Mouse (Mus musculus) heart, adult 2 months (tissue): ENCODE results near the gene Tspan31.

Experiments
- CTCF ChIP-seq: fragments of 200-600 bp; IDR thresholded peaks from 2 replicates; pipeline ENCODE4 v1.8.1; 2022; ENCODE audit warnings: antibody characterized with exemption, mild to moderate bottlenecking, moderate library complexity
- POLR2A ChIP-seq: fragments of 200-500 bp; IDR thresholded peaks from 2 replicates; pipeline ENCODE4 v1.6.1; 2011; ENCODE audit warnings: mild to moderate bottlenecking, low read depth, low read length, control low read depth; ENCODE audit not compliant: insufficient read depth

DNA sequence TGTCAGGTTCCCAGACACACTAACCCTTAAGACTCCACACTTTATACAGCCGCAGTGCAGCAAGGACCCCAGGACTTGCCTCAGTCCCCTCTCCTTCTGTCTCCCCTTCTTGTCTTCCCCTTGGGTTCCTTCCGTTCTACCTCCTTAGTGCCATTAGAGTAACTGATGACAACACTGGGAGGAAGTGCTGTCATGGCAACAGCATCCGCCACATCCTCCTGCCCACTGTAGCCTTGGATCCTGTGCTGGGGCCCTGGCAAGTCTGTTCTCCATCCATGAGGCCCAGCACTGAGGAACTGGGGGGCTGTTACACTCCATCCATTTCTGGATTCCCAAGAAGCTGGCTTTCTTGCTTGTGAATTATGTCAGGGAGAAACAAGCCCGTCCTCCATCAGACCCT is 6.0 kb upstream of the Tspan31 start:
- TF ChIP-seq POLR2A (no peak), CTCF (no peak)
